Mouse (Mus musculus) hindbrain, embryonic 14.5 days (tissue): ENCODE measurements around the gene Vldlr. TPM values are rescaled to one million over a fixed set of nuclear protein-coding genes. Genes with fewer than 3 reads are reported as not detected.

Source experiments
- ATAC-seq: fragments of 200-750 bp; cut with Nextera tagmentation; 2 replicates; pipeline ENCODE4 v1.8.0; 2017; ENCODE audit warnings: moderate number of reproducible peaks, mild to moderate bottlenecking, moderate TSS enrichment, moderate library complexity; ENCODE audit not compliant: low FRiP score
- DNase-seq: peaks from one replicate; pipeline ENCODE4 v3.0.0-alpha.2; 2015; ENCODE audit warnings: low spot score
- H3K27ac ChIP-seq: fragments of 300-500 bp; sonication (generic); 2 replicates; pipeline ENCODE4 v1.5.1; 2014; ENCODE audit warnings: mild to moderate bottlenecking, moderate library complexity
- H3K27me3 ChIP-seq: fragments of 300-500 bp; sonication (generic); 2 replicates; pipeline ENCODE4 v1.6.1; 2014; ENCODE audit warnings: mild to moderate bottlenecking, low read length, mixed read lengths; ENCODE audit not compliant: control insufficient read depth, insufficient read depth
- H3K36me3 ChIP-seq: fragments of 300-500 bp; sonication (generic); replicated peaks from 2 replicates; pipeline ENCODE4 v1.6.1; 2014; ENCODE audit not compliant: control insufficient read depth, insufficient read depth
- H3K4me1 ChIP-seq: fragments of 300-500 bp; sonication (generic); replicated peaks from 2 replicates; pipeline ENCODE4 v1.6.1; 2014; ENCODE audit warnings: antibody characterized with exemption, low read length, mixed read lengths; ENCODE audit not compliant: control insufficient read depth, insufficient read depth
- H3K4me2 ChIP-seq: fragments of 300-500 bp; sonication (generic); replicated peaks from 2 replicates; pipeline ENCODE4 v1.6.1; 2014; ENCODE audit warnings: mild to moderate bottlenecking, moderate library complexity
- H3K4me3 ChIP-seq: fragments of 300-500 bp; sonication (generic); replicated peaks from 2 replicates; pipeline ENCODE4 v1.5.1; 2014; ENCODE audit warnings: mild to moderate bottlenecking, low read length
- H3K9ac ChIP-seq: fragments of 300-500 bp; sonication (generic); 2 replicates; pipeline ENCODE4 v1.6.1; 2014
- H3K9me3 ChIP-seq: fragments of 300-500 bp; sonication (generic); 2 replicates; pipeline ENCODE4 v1.6.1; 2016; ENCODE audit warnings: low read length; ENCODE audit not compliant: control insufficient read depth
- whole genome bisulfite sequencing: fragments of 180-500 bp; shearing (Covaris S2); extraction: QIAGEN DNeasy Blood & Tissue Kit; methylation state at CpG from one replicate; pipeline ENCODE4 v1.1.7; 2014; 5-methylcytosine and 5-hydroxymethylcytosine counted together
- polyA plus RNA-seq: library from polyadenylated mRNA; unstranded; fragments of >200 nt; fragmentation: Nextera tagmentation; extraction: Ambion mirVana; gene quantifications from 2 replicates; pipeline ENCODE4 v1.2.1, GENCODE M21; 2014

The Vldlr gene
- polyA plus RNA-seq, 1 experiment from 2014 or later = 28.9 TPM

DNA sequence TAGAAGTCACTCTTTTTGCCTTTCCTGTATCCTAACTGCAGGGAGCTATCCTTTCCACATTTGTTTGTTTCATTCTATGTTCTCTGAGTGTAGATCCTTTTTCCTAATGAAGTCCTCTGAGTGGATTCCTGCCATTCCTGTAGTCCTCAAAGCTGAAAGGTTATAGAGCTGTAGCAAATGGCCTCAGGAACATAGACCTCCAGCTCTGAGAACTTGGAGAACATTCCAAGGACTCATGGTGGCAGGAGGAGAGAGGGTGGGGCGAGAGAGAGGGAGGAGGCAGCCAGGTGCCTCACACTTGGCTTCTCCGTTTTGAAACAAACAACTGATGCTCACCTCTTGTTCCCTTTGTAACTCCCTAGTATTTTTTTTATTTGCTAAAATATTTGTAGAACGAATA, 10.3 kb downstream of the Vldlr start:
- WGBS = 86% methylated on average over 3 of the region's 3 CpGs
- H3K36me3 ChIP-seq = peaks cover 12% of the 10 kb centered on the region
- H3K9me3 ChIP-seq = no peaks in the 10 kb centered on the region
- no peak for ATAC-seq
- no peak overlapping the region for H3K9ac ChIP-seq
- no peak overlapping the region for H3K4me2 ChIP-seq
- no peak for DNase-seq
- H3K4me3 ChIP-seq = no peak overlapping the region
- no peaks in the 10 kb centered on the region for H3K27me3 ChIP-seq
- no peak overlapping the region for H3K27ac ChIP-seq
- no peaks in the 10 kb centered on the region for H3K4me1 ChIP-seq

DNA sequence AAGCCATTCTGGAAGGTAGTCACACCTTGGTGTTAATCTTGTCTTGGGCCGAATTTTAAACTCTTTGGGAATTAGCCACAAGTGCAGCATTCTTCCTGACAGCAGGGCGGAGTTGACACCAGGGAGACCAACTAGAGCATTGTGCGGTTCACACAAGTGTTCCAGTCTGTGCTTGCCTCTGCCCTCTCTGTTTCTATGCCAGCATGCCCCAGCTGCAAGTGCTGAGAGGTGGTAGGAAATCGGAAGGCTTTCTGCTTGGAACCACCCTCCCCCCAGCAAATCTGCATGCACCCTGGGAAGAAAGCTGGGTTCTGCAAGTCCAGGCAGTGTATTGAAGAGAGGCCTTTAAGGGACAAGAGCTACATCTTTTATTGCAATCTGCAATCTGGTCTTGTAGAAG, 10.8 kb downstream of the Vldlr start:
- ATAC-seq = no peak
- Histone ChIP-seq H3K9me3 (no peaks in the 10 kb centered on the region), H3K27me3 (no peaks in the 10 kb centered on the region), H3K27ac (no peak overlapping the region), H3K4me3 (no peak overlapping the region), H3K36me3 (peaks cover 17% of the 10 kb centered on the region), H3K9ac (no peak overlapping the region), H3K4me2 (no peak overlapping the region), H3K4me1 (no peaks in the 10 kb centered on the region)
- WGBS = 54% methylated on average over 4 of the region's 4 CpGs
- DNase-seq = no peak

DNA sequence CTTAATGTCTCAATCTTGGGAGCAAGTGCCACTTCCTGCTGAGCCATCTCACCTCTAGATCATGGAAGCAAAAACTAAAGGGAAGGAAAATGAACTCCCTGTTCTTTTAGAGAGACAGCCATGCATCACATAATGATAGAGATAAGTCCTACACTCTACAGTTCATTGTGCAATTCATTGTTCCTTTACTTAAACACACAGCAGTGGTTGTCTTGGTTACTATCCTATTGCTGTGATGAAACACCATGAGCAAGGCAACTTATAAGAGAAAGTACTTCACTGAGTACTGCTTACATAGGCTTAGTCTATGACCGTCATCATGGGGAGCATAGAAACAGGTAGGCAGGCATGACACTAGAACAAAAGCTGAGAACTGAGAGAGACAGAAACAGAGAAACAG, 12.0 kb downstream of the Vldlr start:
- Histone ChIP-seq H3K9me3 (no peaks in the 10 kb centered on the region), H3K9ac (no peak overlapping the region), H3K4me3 (no peak overlapping the region), H3K27ac (no peak overlapping the region), H3K4me2 (no peak overlapping the region), H3K4me1 (no peaks in the 10 kb centered on the region), H3K27me3 (no peaks in the 10 kb centered on the region), H3K36me3 (peaks cover 25% of the 10 kb centered on the region)
- ATAC-seq (no peak), DNase-seq (no peak)
- 91% methylated on average over 1 of the region's 1 CpGs for WGBS

DNA sequence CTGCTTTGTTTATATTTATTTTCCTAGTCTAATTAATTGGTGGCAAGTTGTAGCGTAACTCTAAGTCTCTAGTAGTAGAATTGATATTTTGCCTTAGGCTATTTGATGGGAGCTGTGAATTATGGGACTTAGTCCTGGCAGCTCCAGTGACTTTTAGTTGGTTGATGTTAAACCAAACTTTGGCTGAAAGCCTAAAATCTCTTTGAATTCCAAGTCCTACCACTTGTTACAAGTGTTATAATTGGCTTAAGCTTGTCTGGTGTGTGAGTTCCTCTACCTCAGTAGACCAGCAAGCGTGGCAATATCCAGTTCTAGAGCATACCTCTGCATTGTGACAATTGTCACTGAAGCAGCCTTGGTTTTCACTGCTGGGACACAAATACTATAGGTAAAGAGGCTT, 17.1 kb downstream of the Vldlr start:
- 87% methylated on average over 2 of the region's 2 CpGs for WGBS
- Histone ChIP-seq H3K36me3 (peaks cover 64% of the 10 kb centered on the region), H3K27ac (no peak overlapping the region), H3K4me1 (no peaks in the 10 kb centered on the region), H3K9ac (no peak overlapping the region), H3K4me3 (no peak overlapping the region), H3K27me3 (no peaks in the 10 kb centered on the region), H3K4me2 (no peak overlapping the region), H3K9me3 (no peaks in the 10 kb centered on the region)
- ATAC-seq (no peak), DNase-seq (no peak)

DNA sequence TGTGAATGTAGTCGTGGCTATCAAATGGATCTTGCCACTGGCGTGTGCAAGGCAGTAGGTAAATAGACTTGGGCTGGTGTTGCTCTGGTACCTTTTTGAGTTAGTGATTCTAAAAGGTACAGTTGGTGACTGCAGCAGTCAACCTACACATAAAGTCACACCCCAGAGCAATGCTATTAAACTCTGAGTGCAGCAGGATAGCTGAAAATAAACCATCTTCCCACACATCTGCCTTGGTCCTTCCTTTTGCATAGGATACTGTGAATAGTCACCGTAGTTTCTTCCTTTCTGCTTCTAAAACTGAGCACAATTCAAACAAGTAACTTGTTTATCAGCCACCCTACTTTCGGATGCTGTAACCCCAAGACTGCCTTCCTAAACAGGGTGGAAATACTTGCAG, 23.6 kb downstream of the Vldlr start:
- DNase-seq = no peak
- no peak for ATAC-seq
- Histone ChIP-seq H3K4me2 (no peak overlapping the region), H3K9me3 (no peaks in the 10 kb centered on the region), H3K4me1 (no peaks in the 10 kb centered on the region), H3K9ac (no peak overlapping the region), H3K36me3 (peaks cover 92% of the 10 kb centered on the region), H3K4me3 (no peak overlapping the region), H3K27ac (no peak overlapping the region), H3K27me3 (no peaks in the 10 kb centered on the region)
- WGBS = 94% methylated on average over 4 of the region's 4 CpGs

DNA sequence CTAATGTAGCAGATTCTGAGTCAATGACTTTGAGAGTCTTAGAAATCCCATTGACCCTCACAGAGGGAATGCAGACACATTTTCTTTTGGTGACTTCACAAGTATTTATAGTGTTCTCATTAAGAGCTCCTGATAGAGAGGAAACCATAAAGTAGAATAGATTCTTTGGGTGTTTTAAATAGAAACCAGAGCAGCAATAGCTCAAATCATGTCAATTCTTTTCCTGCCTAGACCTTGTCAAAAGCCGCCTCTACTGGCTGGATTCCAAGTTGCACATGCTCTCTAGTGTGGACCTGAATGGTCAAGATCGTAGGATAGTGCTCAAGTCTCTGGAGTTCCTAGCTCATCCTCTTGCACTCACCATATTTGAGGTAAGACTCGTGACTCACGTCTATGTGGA, 27.2 kb downstream of the Vldlr start:
- DNase-seq = no peak
- H3K9me3 ChIP-seq = no peaks in the 10 kb centered on the region
- WGBS = 93% methylated on average over 4 of the region's 4 CpGs

DNA sequence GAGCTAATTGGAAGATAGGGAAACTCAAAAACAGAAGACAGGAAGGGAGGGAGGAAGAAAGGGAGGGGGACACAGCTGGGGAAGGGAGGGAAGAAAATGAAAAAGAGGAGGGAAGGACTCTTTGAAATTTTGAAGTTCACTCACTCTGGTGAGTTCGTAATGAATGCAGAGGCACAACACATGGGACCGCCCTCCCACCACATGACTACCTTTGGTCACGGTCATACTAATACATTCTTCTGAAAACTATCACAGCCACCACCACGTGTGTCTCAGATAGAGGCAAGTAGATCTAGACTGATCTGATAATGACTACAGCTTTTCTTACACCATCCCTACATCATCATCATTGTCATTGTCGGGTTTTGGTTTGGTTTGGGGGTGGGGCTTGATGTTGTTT, 38.5 kb downstream of the Vldlr start:
- Histone ChIP-seq H3K4me3 (no peak overlapping the region), H3K4me2 (no peak overlapping the region), H3K27ac (no peak overlapping the region), H3K4me1 (no peaks in the 10 kb centered on the region), H3K9me3 (no peaks in the 10 kb centered on the region), H3K27me3 (no peaks in the 10 kb centered on the region), H3K36me3 (peaks cover 30% of the 10 kb centered on the region), H3K9ac (no peak overlapping the region)
- DNase-seq = no peak
- no peak for ATAC-seq
- WGBS = 90% methylated on average over 5 of the region's 5 CpGs

More for the DNA sequence above, 27.2 kb downstream of the Vldlr start:
- ATAC-seq = no peak
- H3K27ac ChIP-seq = no peak overlapping the region
- H3K4me3 ChIP-seq = no peak overlapping the region
- H3K27me3 ChIP-seq = no peaks in the 10 kb centered on the region
- peaks cover 93% of the 10 kb centered on the region for H3K36me3 ChIP-seq
- H3K4me2 ChIP-seq = no peak overlapping the region
- no peak overlapping the region for H3K9ac ChIP-seq
- no peaks in the 10 kb centered on the region for H3K4me1 ChIP-seq

DNA sequence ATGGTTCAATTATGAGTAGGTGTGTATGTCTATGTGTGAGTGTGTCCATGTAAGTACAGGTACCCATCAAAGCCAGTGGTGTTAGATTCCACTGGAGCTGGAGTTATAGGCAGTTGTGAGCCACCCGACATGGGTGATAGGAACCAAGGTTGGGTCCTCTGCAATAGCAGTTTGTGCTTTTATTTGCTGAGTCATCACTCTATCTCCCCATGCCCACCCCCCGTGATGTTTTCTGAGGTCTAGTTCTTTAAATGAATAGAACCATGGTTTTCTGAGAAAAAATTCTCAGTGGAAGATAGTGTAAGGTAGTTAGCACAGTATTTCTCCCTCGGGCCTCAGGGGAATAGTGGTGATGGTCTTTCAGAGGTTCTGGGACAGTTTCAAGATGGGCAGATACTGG, 39.4 kb downstream of the Vldlr start:
- H3K27ac ChIP-seq = no peak overlapping the region
- 88% methylated on average over 3 of the region's 3 CpGs for WGBS
- DNase-seq = no peak
- H3K9ac ChIP-seq = no peak overlapping the region
- H3K4me1 ChIP-seq = no peaks in the 10 kb centered on the region
- no peak overlapping the region for H3K4me2 ChIP-seq
- ATAC-seq = no peak
- no peaks in the 10 kb centered on the region for H3K27me3 ChIP-seq
- no peak overlapping the region for H3K4me3 ChIP-seq
- H3K36me3 ChIP-seq = peaks cover 21% of the 10 kb centered on the region
- H3K9me3 ChIP-seq = no peaks in the 10 kb centered on the region

DNA sequence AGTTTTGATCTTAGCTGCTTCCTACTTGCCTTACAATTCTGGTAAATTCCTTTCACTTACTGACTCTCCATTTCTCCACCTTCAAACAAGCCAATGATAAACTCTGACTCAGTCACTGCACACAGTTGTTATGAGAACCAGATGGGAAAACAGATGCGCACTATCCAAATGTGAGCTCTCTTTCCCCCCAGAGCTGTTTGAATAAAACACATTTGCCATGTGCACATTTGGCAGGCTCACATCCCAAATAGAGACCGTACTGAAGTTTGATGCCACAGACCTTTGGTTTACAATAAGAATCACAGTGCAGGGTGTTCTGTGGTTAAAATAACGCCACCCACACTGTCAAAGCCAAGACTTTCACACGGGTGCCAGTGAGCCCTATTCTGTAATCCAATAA, 43.8 kb downstream of the Vldlr start:
- H3K9me3 ChIP-seq = no peaks in the 10 kb centered on the region
- no peak overlapping the region for H3K27ac ChIP-seq
- H3K36me3 ChIP-seq = no peaks in the 10 kb centered on the region
- H3K9ac ChIP-seq = no peak overlapping the region
- 72% methylated on average over 4 of the region's 4 CpGs for WGBS
- no peaks in the 10 kb centered on the region for H3K4me1 ChIP-seq
- H3K4me3 ChIP-seq = no peak overlapping the region
- ATAC-seq (no peak), DNase-seq (no peak)
- no peaks in the 10 kb centered on the region for H3K27me3 ChIP-seq
- no peak overlapping the region for H3K4me2 ChIP-seq

DNA sequence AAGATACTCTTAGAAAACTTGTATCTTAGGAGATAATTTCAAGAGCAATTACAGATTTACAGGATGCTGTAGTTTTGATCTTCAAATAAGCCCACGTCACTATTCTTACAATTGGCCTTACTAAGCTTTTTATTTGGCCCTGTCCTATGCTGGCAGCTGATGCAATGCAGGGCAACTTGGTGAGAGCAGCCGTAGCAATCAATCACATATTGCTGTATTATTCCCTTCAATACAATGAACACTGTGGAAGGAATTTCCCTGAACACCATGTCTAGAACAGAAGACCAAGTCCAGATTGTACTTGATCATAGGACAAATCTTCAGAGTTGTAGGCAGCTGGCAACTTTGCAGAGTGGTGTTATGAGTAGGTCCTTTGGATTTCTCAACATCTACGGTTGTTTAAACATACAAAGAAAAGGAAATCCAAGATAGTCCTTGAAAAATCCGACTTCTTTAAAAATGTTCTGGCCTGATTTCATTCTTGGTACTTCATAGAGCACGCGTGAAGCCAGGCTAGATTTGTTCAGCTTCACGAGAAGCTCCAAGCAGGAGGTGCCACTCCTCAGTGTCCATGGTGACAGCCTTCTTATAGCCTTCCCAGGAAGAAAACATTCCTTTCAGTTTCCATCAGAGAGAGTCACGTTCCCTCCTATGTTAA, 44.5 kb downstream of the Vldlr start:
- H3K9ac ChIP-seq = no peak overlapping the region
- H3K4me1 ChIP-seq = no peaks in the 10 kb centered on the region
- 86% methylated on average over 8 of the region's 8 CpGs for WGBS
- no peak overlapping the region for H3K27ac ChIP-seq
- no peak overlapping the region for H3K4me3 ChIP-seq
- no peak for DNase-seq
- H3K27me3 ChIP-seq = no peaks in the 10 kb centered on the region
- no peaks in the 10 kb centered on the region for H3K9me3 ChIP-seq
- ATAC-seq = no peak
- H3K4me2 ChIP-seq = no peak overlapping the region
- H3K36me3 ChIP-seq = no peaks in the 10 kb centered on the region
